Mouse (Mus musculus): ENCODE results near the gene Tob1. TPM values are rescaled to one million over a fixed set of nuclear protein-coding genes. Genes with fewer than 3 reads are reported as not detected.
A peak's percentile ranks its signal among the peaks of the same experiment; 100 is the strongest.

The Tob1 gene
- polyA plus RNA-seq, 2 experiments = 28.4 to 34.8 TPM

DNA sequence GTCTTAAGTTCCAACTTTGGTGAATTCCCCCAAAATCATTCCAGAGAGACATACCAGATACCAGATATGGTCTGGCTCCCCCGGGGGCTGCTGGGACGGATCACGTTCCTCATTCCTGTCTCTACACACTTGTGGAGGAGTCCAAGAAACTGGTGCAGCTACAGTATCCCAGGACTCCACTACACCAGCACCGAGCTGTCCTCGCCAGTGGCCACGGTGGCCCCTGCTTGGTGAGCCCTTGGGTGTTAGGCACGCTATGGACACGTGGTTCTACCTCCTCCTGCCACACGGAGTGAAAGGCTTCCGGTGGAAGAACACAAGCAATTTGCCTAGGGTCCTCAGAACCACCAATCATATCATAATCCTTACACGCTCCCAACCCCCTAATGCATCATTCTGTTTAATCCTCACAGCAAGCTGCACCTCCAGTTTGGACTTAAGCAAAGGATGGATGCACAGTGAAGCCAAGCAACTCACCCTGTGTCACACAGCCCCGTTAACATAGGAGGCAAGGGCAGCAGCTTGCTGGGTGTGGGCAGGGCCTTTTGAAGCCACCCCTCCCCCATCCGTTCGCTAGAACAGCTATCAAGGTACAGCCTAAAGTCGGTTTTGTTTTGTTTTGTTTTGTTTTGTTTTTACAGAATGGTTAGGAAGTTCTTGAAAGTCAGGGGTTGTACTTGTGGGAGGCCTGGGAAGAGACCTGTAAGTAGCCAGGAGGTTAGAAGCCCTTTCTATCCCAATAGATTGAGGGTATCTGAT is 32.3 kb downstream of the Tob1 start:
- 17% methylated on average over 15 of the region's 15 CpGs for WGBS
- no peak for DNase-seq (ENCODE audit: low spot score)
- no peaks in the 10 kb centered on the region for H3K27me3 ChIP-seq (ENCODE audit: control insufficient read depth, insufficient read depth, low read length)
- ATAC-seq (ENCODE audit: low FRiP score, low read depth) = peak; percentile 9; the same call in 1 of the 2 replicates
- peak overlapping the region; percentile 45; the same call in 1 of the 2 replicates for H3K9ac ChIP-seq (ENCODE audit: low read depth, low read length, severe bottlenecking)
- H3K4me2 ChIP-seq (replicated peaks; ENCODE audit: low read depth, low read length, severe bottlenecking) = peak overlapping the region; percentile 58
- peak overlapping the region; percentile 27 for H3K4me3 ChIP-seq (replicated peaks; ENCODE audit: low read length)
- H3K9me3 ChIP-seq (ENCODE audit: control insufficient read depth, low read length) = no peaks in the 10 kb centered on the region
- H3K4me1 ChIP-seq (ENCODE audit: control insufficient read depth, insufficient read depth, low read length) = peaks cover 66% of the 10 kb centered on the region
- peak overlapping the region; percentile 87 for H3K27ac ChIP-seq (replicated peaks; ENCODE audit: low read depth, low read length)
- TF ChIP-seq POLR2A (IDR thresholded peaks at IDR 0.05; ENCODE audit: borderline replicate concordance, extremely low read depth, insufficient read depth, insufficient read length) = no peak
- no peaks in the 10 kb centered on the region for H3K36me3 ChIP-seq (ENCODE audit: control insufficient read depth, insufficient read depth, low read length)

- ATAC-seq (ENCODE audit: low FRiP score, low read depth) = no peak
These were observed 33.1 kb downstream of the Tob1 start for GRCm38 (mm10) chr11:94244385-94244784.

DNA sequence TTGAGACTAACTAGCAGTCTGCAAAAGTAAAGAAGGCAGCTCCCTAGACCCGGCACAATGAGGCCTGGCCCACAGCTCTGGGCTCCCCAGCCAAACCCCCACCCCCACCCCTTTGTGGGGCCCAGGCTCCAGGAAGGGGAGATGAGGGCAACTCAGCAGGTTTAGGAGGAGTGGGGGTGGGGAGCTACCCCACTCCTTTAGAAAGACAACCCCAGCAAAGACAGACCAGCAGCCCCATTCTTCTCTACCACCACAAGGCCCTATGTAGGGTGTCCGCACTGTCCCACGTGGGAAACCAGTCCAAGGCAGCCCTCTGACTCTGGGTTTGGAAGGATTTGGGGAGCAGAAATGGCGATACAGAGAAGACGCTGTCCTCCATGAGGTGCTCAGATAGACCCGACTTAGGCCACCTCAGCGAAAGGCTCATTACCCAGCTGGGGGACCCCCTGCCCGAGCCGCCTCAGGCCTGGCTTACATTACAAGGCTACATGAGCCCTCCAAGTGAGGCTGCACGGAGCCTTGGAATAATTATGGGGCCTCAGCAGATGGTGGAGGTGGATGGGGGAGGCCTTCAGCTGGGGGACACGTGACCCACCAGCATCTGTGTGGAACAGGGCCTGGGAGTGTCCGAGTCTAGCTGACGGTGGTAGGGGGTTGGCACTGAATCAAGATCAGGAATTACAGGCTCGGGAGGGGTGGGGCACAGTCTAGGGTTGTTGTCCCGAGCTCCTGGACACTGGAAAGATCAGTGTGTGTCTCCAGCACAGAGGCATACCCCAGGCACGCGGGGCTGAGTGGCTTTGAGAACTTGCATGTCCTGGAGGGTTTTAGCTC is 34.9 kb downstream of the Tob1 start, which contains the start of gene Wfikkn2:
Wfikkn2 (minus strand) TSS at position 51 of the 834 bp plus-strand sequence.
- Histone ChIP-seq H3K27me3 (ENCODE audit: control insufficient read depth, insufficient read depth, low read length) (no peaks in the 10 kb centered on the region), H3K9me3 (ENCODE audit: control insufficient read depth, low read length) (no peaks in the 10 kb centered on the region), H3K9ac (ENCODE audit: low read depth, low read length, severe bottlenecking) (peak within 1 kb of the TSS; percentile 17; the same call in 1 of the 2 replicates), H3K4me3 (replicated peaks; ENCODE audit: low read length) (peak within 1 kb of the TSS; percentile 14), H3K36me3 (ENCODE audit: control insufficient read depth, insufficient read depth, low read length) (no peaks in the 10 kb centered on the region), H3K4me2 (replicated peaks; ENCODE audit: low read depth, low read length, severe bottlenecking) (peak within 1 kb of the TSS; percentile 33), H3K27ac (replicated peaks; ENCODE audit: low read depth, low read length) (peak within 1 kb of the TSS; percentile 90), H3K4me1 (ENCODE audit: control insufficient read depth, insufficient read depth, low read length) (peaks cover 58% of the 10 kb centered on the region)
- DNase-seq (ENCODE audit: low spot score) = peak; percentile 91
- no peak for TF ChIP-seq POLR2A (IDR thresholded peaks at IDR 0.05; ENCODE audit: borderline replicate concordance, extremely low read depth, insufficient read depth, insufficient read length)
- ATAC-seq (ENCODE audit: low FRiP score, low read depth) = peak; percentile 95
- WGBS = 11% methylated on average over 16 of the region's 17 CpGs

More at GRCm38 (mm10) chr11:94244385-94244784, 33.1 kb downstream of the Tob1 start:
- Histone ChIP-seq H3K4me2 (replicated peaks; ENCODE audit: low read depth, low read length, severe bottlenecking) (no peak overlapping the region), H3K9me3 (ENCODE audit: control insufficient read depth, low read length) (no peaks in the 10 kb centered on the region), H3K9ac (ENCODE audit: low read depth, low read length, severe bottlenecking) (no peak overlapping the region), H3K27me3 (ENCODE audit: control insufficient read depth, insufficient read depth, low read length) (no peaks in the 10 kb centered on the region), H3K36me3 (ENCODE audit: control insufficient read depth, insufficient read depth, low read length) (no peaks in the 10 kb centered on the region), H3K4me1 (ENCODE audit: control insufficient read depth, insufficient read depth, low read length) (peaks cover 66% of the 10 kb centered on the region), H3K4me3 (replicated peaks; ENCODE audit: low read length) (no peak overlapping the region), H3K27ac (replicated peaks; ENCODE audit: low read depth, low read length) (no peak overlapping the region; the same call in 1 of the 2 replicates)
- TF ChIP-seq POLR2A (IDR thresholded peaks at IDR 0.05; ENCODE audit: borderline replicate concordance, extremely low read depth, insufficient read depth, insufficient read length) = no peak
- DNase-seq (ENCODE audit: low spot score) = no peak
- 42% methylated on average over 9 of the region's 9 CpGs for WGBS

DNA sequence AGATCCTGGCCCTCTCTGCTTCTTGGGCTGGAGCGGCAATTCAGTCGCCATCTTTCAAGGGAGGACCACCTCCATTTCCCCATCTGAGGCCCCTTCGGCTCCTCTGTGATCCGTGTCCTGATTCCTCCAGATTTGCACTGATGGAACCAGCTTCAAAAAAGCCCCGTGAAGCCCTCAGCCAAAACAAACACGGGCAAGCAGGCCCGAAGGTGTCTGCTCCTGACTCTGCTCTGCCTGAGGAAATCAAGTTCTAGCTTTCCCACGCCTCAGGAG is 35.5 kb downstream of the Tob1 start:
- peak overlapping the region; percentile 14 for H3K4me3 ChIP-seq (replicated peaks; ENCODE audit: low read length)
- DNase-seq (ENCODE audit: low spot score) (peak; percentile 51), ATAC-seq (ENCODE audit: low FRiP score, low read depth) (peak; percentile 27)
- no peak overlapping the region for H3K9ac ChIP-seq (ENCODE audit: low read depth, low read length, severe bottlenecking)
- H3K9me3 ChIP-seq (ENCODE audit: control insufficient read depth, low read length) = no peaks in the 10 kb centered on the region
- H3K27me3 ChIP-seq (ENCODE audit: control insufficient read depth, insufficient read depth, low read length) = no peaks in the 10 kb centered on the region
- WGBS = 11% methylated on average over 8 of the region's 8 CpGs
- no peak for TF ChIP-seq POLR2A (IDR thresholded peaks at IDR 0.05; ENCODE audit: borderline replicate concordance, extremely low read depth, insufficient read depth, insufficient read length)
- no peaks in the 10 kb centered on the region for H3K36me3 ChIP-seq (ENCODE audit: control insufficient read depth, insufficient read depth, low read length)
- peaks cover 56% of the 10 kb centered on the region for H3K4me1 ChIP-seq (ENCODE audit: control insufficient read depth, insufficient read depth, low read length)
- H3K4me2 ChIP-seq (replicated peaks; ENCODE audit: low read depth, low read length, severe bottlenecking) = peak overlapping the region; percentile 33
- H3K27ac ChIP-seq (replicated peaks; ENCODE audit: low read depth, low read length) = peak overlapping the region; percentile 90

GRCm38 (mm10) chr11:94253156-94253555 is 41.9 kb downstream of the Tob1 start:
- Histone ChIP-seq H3K27me3 (ENCODE audit: control insufficient read depth, insufficient read depth, low read length) (no peaks in the 10 kb centered on the region), H3K9ac (ENCODE audit: low read depth, low read length, severe bottlenecking) (no peak overlapping the region), H3K9me3 (ENCODE audit: control insufficient read depth, low read length) (no peaks in the 10 kb centered on the region), H3K4me2 (replicated peaks; ENCODE audit: low read depth, low read length, severe bottlenecking) (no peak overlapping the region), H3K36me3 (ENCODE audit: control insufficient read depth, insufficient read depth, low read length) (no peaks in the 10 kb centered on the region), H3K27ac (replicated peaks; ENCODE audit: low read depth, low read length) (no peak overlapping the region), H3K4me1 (ENCODE audit: control insufficient read depth, insufficient read depth, low read length) (peaks cover 5% of the 10 kb centered on the region; the same call in 1 of the 2 replicates), H3K4me3 (replicated peaks; ENCODE audit: low read length) (no peak overlapping the region)
- TF ChIP-seq POLR2A (IDR thresholded peaks at IDR 0.05; ENCODE audit: borderline replicate concordance, extremely low read depth, insufficient read depth, insufficient read length) = no peak
- 62% methylated on average over 9 of the region's 9 CpGs for WGBS
- DNase-seq (ENCODE audit: low spot score) (no peak), ATAC-seq (ENCODE audit: low FRiP score, low read depth) (no peak)

Measured in limb, embryonic 14.5 days (tissue).